Mouse (Mus musculus) adrenal gland, postnatal 25 days (tissue): ENCODE measurements at regions not wholly inside any gene's neighbourhood (a gene's known extent, or its start where the extent isn't known, plus 50 kb on each side); places are given as distances from the start of the nearest gene placed in this dataset.

Source experiments
- DNase-seq: peaks from one replicate; pipeline ENCODE4 v3.0.0; 2021; ENCODE audit warnings: mixed read lengths

- DNase-seq: no peak
These were observed 390.5 kb downstream of the Ccdc171 start for GRCm38 (mm10) chr4:83915871-83916270.

GRCm38 (mm10) chr4:83917009-83917408 lies 391.7 kb downstream of the Ccdc171 start:
- no peak for DNase-seq

GRCm38 (mm10) chr4:83918093-83918492 lies 392.7 kb downstream of the Ccdc171 start:
- no peak for DNase-seq

- DNase-seq: no peak
These were observed 393.7 kb downstream of the Ccdc171 start for GRCm38 (mm10) chr4:83919041-83919440.

GRCm38 (mm10) chr4:83925118-83925842 lies 399.9 kb downstream of the Ccdc171 start:
- no peak for DNase-seq

GRCm38 (mm10) chr4:83926195-83926731 lies 400.9 kb downstream of the Ccdc171 start:
- no peak for DNase-seq

GRCm38 (mm10) chr4:83931897-83932654 lies 406.7 kb downstream of the Ccdc171 start:
- no peak for DNase-seq

- no peak for DNase-seq
These were observed 416.3 kb downstream of the Ccdc171 start for GRCm38 (mm10) chr4:83941693-83942092.

GRCm38 (mm10) chr4:83949612-83950011 lies 424.3 kb downstream of the Ccdc171 start:
- no peak for DNase-seq

GRCm38 (mm10) chr4:83950809-83951409 lies 425.6 kb downstream of the Ccdc171 start:
- no peak for DNase-seq

- no peak for DNase-seq
These were observed 431.0 kb downstream of the Ccdc171 start for GRCm38 (mm10) chr4:83956252-83956904.

GRCm38 (mm10) chr4:83957217-83957692 lies 431.9 kb downstream of the Ccdc171 start:
- no peak for DNase-seq

- no peak for DNase-seq
These were observed 441.6 kb downstream of the Ccdc171 start for GRCm38 (mm10) chr4:83966898-83967297.

GRCm38 (mm10) chr4:83973162-83973561 lies 447.8 kb downstream of the Ccdc171 start:
- DNase-seq: no peak

- peak; percentile 37 for DNase-seq
These were observed 449.1 kb downstream of the Ccdc171 start for GRCm38 (mm10) chr4:83974214-83975012.

- no peak for DNase-seq
These were observed 450.2 kb downstream of the Ccdc171 start for GRCm38 (mm10) chr4:83975569-83975968.

GRCm38 (mm10) chr4:83976067-83976466 lies 450.7 kb downstream of the Ccdc171 start:
- DNase-seq: no peak

- no peak for DNase-seq
These were observed 453.7 kb downstream of the Ccdc171 start for GRCm38 (mm10) chr4:83979088-83979487.

- DNase-seq: no peak
These were observed 459.5 kb downstream of the Ccdc171 start for GRCm38 (mm10) chr4:83984671-83985391.

GRCm38 (mm10) chr4:83985451-83985850 lies 460.1 kb downstream of the Ccdc171 start:
- no peak for DNase-seq
